Mouse (Mus musculus) left cerebral cortex, postnatal 25 days (tissue): ENCODE results near the gene RPS10-NUDT3. TPM values are rescaled to one million over a fixed set of nuclear protein-coding genes. Genes with fewer than 3 reads are reported as not detected.

Source experiments
- DNase-seq, 2 experiments: peaks; one replicate each; pipeline ENCODE4 v3.0.0; 2022; ENCODE audit warnings: low spot score in 2 of 2, mixed read lengths in 1 of 2
- intact Hi-C: fragments of 180-260 bp; cut with DNase I; formaldehyde crosslinking; loops from one replicate; pipeline ENCODE4 v1.15.1; 2025
- total RNA-seq, 2 experiments: library from RNA; stranded (reverse); gene quantifications; 2 replicates each; pipeline ENCODE4 v1.2.3; 2021

The RPS10-NUDT3 gene
- total RNA-seq, 2 experiments from 2014 or later = 2.1 TPM; not detected in 1

GRCm38 (mm10) chr17:27541984-27542383, 93.0 kb downstream of the RPS10-NUDT3 start:
- intact Hi-C loops = no loop called here
- DNase-seq = no peak

GRCm38 (mm10) chr17:27541261-27541660, 93.8 kb downstream of the RPS10-NUDT3 start:
- no peak for DNase-seq
- intact Hi-C loops = no loop called here

- DNase-seq = peak; percentile 88 to 89
- intact Hi-C loops = loop anchor here (2.0 to 5.0 kb wide), 2 partner anchors 24 to 233 kb away; no protein-coding TSS in a partner anchor
These were observed 100.3 kb downstream of the RPS10-NUDT3 start for GRCm38 (mm10) chr17:27534718-27535117.

GRCm38 (mm10) chr17:27533354-27533753, 101.7 kb downstream of the RPS10-NUDT3 start:
- intact Hi-C loops = no loop called here
- no peak for DNase-seq

- DNase-seq = no peak
- intact Hi-C loops = no loop called here
These were observed 102.9 kb downstream of the RPS10-NUDT3 start for GRCm38 (mm10) chr17:27532095-27532494.

Other genes starting within 250 kb of the RPS10-NUDT3 start
- gene Grm4, start 113.8 kb downstream of the RPS10-NUDT3 start, total RNA-seq = 10 to 100 TPM; 21.1 to 30.4 TPM
- 10 to 100 TPM; 47.6 to 52.8 TPM for gene Hmga1, start 78.7 kb downstream of the RPS10-NUDT3 start, total RNA-seq
- 10 to 100 TPM; 92.9 to 97.4 TPM for gene AI413582, start 69.5 kb downstream of the RPS10-NUDT3 start, total RNA-seq
- 100 to 1,000 TPM; 573 to 611 TPM for gene Nudt3, start 11.7 kb downstream of the RPS10-NUDT3 start, total RNA-seq
- gene Rps10, start 1.4 kb upstream of the RPS10-NUDT3 start, total RNA-seq = 100 to 1,000 TPM; 430 to 432 TPM
- 100 to 1,000 TPM; 428 to 433 TPM for gene Pacsin1, start 20.3 kb upstream of the RPS10-NUDT3 start, total RNA-seq
- under 1 TPM in 1 of 2 experiments, not detected in 1; 0.21 TPM for gene Spdef, start 93.7 kb upstream of the RPS10-NUDT3 start, total RNA-seq
- 100 to 1,000 TPM; 196 to 198 TPM for gene D17Wsu92e, start 185.4 kb upstream of the RPS10-NUDT3 start, total RNA-seq
- 10 to 100 TPM; 50.7 to 54.5 TPM for gene Snrpc, start 202.9 kb upstream of the RPS10-NUDT3 start, total RNA-seq
- gene Uhrf1bp1, start 221.2 kb upstream of the RPS10-NUDT3 start, total RNA-seq = 10 to 100 TPM; 17.8 to 22.9 TPM